Mouse (Mus musculus) B cell, adult 67 days (primary cell): ENCODE results near the gene Spock2. TPM values are rescaled to one million over a fixed set of nuclear protein-coding genes. Genes with fewer than 3 reads are reported as not detected.

Experiments used
- total RNA-seq, 2 experiments: library from RNA; stranded (reverse); gene quantifications; 4 replicates each; pipeline ENCODE4 v1.2.4; 2023

Spock2 gene
- 1 to 10 TPM in 1 of 2 experiments, under 1 TPM in 1; 0.90 to 1.0 TPM for total RNA-seq

GRCm38 (mm10) chr10:60106146-60106530, at the start of gene Spock2:
Spock2 (plus strand) TSS chr10:60106219.

Other genes starting within 250 kb of the Spock2 start
- gene Dnajb12, start 226.7 kb upstream of the Spock2 start, total RNA-seq, result 10 to 100 TPM; 43.6 to 44.9 TPM
- 10 to 100 TPM; 26.4 to 27.9 TPM for gene Ddit4, start 154.4 kb upstream of the Spock2 start, total RNA-seq
- 10 to 100 TPM; 17.7 to 19.4 TPM for gene Ascc1, start 103.4 kb upstream of the Spock2 start, total RNA-seq
- 10 to 100 TPM; 74.1 to 75.9 TPM for gene Anapc16, start 103.1 kb upstream of the Spock2 start, total RNA-seq
- 100 to 1,000 TPM; 154 to 188 TPM for gene Chst3, start 113.0 kb downstream of the Spock2 start, total RNA-seq
- gene Psap, start 171.4 kb downstream of the Spock2 start, total RNA-seq, result 100 to 1,000 TPM; 620 to 653 TPM
- 10 to 100 TPM; 19.6 to 28.8 TPM for gene Vsir, start 240.6 kb downstream of the Spock2 start, total RNA-seq